Mouse (Mus musculus) heart, postnatal 0 days (tissue): ENCODE measurements at regions not wholly inside any gene's neighbourhood (a gene's known extent, or its start where the extent isn't known, plus 50 kb on each side); places are given as distances from the start of the nearest gene placed in this dataset.

Source experiments
- CTCF ChIP-seq: IDR thresholded peaks from 2 replicates; pipeline ENCODE4 v1.5.1; 2016; ENCODE audit warnings: antibody characterized with exemption, control low read depth, low read depth
- EP300 ChIP-seq: IDR thresholded peaks from 2 replicates; pipeline ENCODE4 v1.6.1; 2016; ENCODE audit warnings: antibody characterized with exemption, low read depth

DNA sequence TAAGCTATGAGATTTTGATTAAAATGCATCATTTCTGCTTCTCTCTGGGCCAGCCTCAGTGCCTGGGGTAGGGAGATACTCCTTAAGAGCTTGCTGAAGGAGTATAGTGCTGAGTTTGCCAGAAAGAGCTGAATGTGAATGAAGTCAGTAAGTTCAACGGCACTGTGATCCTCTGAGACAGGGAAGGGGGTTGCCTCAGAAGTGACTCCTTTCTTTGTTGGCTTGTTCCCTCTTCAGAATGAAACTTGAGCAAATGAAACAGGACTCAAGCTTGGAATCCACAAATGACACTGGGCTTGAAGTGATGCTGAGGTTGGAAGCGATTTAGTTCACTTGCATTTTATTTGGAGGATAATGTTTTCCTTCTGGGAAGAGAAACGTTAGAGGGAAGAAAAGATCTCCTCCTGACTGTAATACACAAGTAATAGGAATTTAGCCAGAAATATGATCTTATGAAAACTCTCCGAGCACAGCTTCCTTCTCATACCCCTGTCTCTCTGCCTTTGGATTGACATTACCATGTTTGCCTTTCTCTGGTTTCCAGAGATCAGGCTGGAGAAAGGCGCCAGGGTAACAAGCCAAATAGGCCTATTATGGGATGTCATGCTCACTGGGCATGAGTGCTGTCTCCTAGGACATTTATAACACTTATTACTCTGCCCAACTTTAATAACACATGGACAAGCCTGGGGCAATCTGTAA lies 77.0 kb upstream of the Ubash3b start:
- TF ChIP-seq CTCF = no peak
- TF ChIP-seq EP300 = no peak
